Mouse (Mus musculus): ENCODE results near the gene Olfr547.
"Not testable (repeated sequence)": the region's sequence is repeated elsewhere in the genome, so short reads cannot be mapped to it uniquely, and the experiment has no call there.

The Olfr547 gene

DNA sequence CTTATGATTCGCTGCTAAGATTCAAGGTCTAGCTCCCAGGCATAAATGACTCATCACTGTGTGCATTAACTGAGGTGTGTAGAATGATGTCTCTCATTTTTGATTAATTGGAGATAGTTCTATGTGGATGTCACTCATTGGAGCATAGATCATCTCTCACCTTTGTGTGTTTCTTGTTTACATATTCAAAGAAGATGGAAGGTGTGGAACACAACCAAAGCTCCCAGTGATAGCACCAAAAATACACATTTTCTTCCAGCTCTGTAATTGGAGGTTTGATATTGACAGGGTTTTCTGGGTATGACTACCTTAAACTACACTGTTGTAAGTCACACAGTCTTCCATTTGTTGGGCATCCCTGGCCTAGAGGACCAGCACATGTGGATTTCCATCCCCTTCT lies at the start of gene Olfr547:
Gene Olfr547, plus strand, starts transcription at position 301 of the 400 bp plus-strand sequence.
- in situ Hi-C loops (cut with MboI, MseI): loop anchor here in 1 of 2 experiments (5.0 kb wide), 1 partner anchor 68 kb away; no protein-coding TSS in a partner anchor

DNA sequence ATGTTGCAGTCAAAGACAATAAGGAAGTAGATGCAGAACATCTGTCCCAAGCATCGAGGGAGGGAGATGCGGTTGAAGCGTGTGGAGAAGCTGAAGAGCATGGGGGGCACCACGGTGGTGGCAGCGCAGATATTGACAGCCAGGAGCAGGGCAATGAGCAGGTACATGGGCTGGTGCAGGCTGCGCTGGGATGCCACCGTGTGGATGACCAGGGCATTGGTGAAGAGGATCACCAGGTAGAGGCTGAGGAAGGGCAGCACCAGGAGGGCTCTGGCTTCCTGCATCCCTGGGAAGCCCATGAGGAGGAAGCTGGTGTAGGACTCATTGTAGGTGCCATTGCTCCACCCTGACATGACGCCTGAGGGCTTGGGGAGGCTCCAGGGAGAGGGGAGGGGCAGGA lies 49.8 kb upstream of the Olfr547 start:
- in situ Hi-C loops (cut with MboI, MseI): not testable (repeated sequence)

DNA sequence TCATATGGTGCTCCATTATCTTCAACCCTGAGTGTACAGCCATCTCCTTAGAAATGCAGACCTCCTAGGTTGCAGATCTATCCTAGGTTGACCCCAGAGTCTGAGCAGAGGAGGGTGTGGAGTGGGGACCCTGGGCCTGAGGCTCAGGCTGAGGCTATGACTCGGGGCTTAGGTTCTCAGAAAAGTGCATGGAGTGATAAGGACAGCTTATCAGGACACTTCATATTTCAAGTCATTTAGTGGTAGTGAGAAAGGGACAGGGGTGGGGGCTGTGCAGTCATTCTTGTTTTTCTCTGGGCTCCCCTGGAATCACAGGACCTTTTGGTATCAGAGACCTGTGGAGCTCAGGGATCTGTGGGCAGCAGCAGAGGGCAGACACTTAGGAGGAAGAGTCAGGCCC lies 48.4 kb upstream of the Olfr547 start:
- in situ Hi-C loops (cut with MboI, MseI): no loop called here

- in situ Hi-C loops (cut with MboI, MseI): no loop called here
Measured at GRCm38 (mm10) chr7:102488161-102488560, 46.4 kb upstream of the Olfr547 start, which contains the start of gene Olfr544. TSS of gene Olfr544 (minus strand) at chr7:102488313.

- in situ Hi-C loops (cut with MboI, MseI): not testable (repeated sequence)
Measured at GRCm38 (mm10) chr7:102494416-102494815, 40.1 kb upstream of the Olfr547 start.

DNA sequence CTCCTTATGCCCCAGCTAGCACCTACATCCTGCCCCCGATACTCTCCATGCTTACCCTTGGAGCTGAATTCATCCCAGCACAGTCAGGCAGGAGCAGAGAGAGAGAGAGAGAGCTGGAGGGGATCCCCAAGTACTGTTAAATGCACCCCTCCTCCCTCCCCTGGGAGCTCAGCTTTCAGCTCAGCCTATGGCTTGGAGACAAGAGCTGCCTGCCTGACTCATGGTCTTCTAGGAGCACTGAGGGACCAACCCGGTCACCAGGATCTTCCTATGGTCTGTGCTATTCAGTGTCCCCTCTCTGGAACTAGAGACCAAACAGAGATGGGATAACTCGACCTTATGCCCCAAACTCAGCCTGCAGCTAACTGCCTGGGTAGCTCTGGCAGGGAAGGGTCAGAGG lies 35.1 kb upstream of the Olfr547 start, which contains the start of gene Olfr545:
Gene Olfr545, minus strand, starts transcription at position 101 of the 400 bp plus-strand sequence.
- in situ Hi-C loops (cut with MboI, MseI): no loop called here

DNA sequence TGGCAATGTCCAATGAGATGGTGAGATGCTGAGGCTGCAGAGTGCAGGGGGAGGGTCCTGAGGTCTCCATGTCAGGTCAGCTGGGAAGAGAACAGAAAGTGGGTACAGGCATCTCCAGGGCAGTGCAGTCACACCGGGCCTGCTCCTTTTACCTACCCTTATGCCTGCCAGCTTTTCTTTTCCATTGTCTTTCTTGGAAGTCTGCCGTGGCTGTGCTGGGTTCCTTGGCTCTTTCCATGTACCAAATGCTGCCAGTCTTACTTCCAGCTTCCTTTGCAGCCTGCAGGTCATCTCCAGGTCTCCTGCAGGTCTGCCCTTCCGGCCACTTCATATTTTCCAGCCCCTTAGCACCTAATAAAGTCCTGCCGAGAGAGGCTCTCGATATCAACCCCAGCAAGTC lies 32.6 kb upstream of the Olfr547 start:
- in situ Hi-C loops (cut with MboI, MseI): loop anchor here in 1 of 2 experiments (25.0 kb wide), 1 partner anchor 1210 kb away; the partner anchor contains the start of gene Olfr243

GRCm38 (mm10) chr7:102506848-102507247 lies 27.7 kb upstream of the Olfr547 start:
- in situ Hi-C loops (cut with MboI, MseI): loop anchor here in 1 of 2 experiments (5.0 to 25.0 kb wide), 2 partner anchors 415 to 1205 kb away; partner anchors contain the start of genes Olfr243 and Olfr572

DNA sequence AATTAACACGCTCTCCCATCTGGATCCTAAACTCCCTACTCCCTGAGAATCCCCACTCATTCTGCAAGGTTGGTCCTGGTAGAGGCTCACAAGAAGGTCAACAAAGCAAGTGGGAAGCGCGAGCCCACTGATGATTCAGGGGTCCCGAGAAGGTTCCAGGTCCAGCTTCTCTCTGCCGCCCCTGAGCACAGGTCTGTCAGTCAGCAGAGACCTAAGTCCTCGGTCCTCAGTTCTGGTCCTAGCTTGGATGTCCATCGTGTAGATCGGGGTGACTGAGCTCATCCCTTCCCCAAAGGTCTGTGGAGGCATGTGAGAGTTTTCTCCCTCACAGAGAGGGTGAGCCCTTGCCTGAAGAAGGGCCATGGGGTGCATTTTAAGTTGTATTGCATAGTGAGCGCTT lies 26.5 kb upstream of the Olfr547 start:
- in situ Hi-C loops (cut with MboI, MseI): loop anchor here in 1 of 2 experiments (5.0 to 25.0 kb wide), 2 partner anchors 414 to 1204 kb away; partner anchors contain the start of genes Olfr243 and Olfr572

DNA sequence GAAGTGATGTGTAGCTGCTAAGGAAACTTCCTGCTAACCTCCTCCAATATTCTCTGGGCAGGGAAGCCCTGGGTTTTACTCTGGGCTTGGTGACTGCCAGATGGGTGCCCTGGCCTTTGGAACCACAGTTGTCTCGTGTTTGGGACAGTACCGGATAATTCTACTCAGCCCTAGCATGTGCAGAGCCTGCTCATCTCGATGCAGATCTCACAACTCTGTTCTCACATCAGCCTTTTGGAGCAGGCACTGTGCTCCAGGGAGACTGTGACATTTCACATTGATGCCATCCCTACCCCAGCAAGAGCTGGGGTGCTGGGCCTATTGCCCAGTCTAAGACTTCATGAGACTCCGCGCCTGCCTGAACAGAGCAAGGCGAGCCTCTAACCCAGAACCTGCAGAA lies 25.9 kb upstream of the Olfr547 start:
- in situ Hi-C loops (cut with MboI, MseI): loop anchor here in 1 of 2 experiments (5.0 to 25.0 kb wide), 2 partner anchors 414 to 1204 kb away; partner anchors contain the start of genes Olfr243 and Olfr572

GRCm38 (mm10) chr7:102509726-102510125 lies 24.8 kb upstream of the Olfr547 start:
- in situ Hi-C loops (cut with MboI, MseI): loop anchor here (5.0 to 25.0 kb wide), 5 partner anchors 58 to 1203 kb away; partner anchors contain the start of genes Olfr554 (in 2 of the 2), Olfr243 (in 1 of the 2), Olfr571 (in 1 of the 2) and Olfr572 (in 1 of the 2)

- in situ Hi-C loops (cut with MboI, MseI): loop anchor here (5.0 to 25.0 kb wide), 4 partner anchors 55 to 1200 kb away; partner anchors contain the start of genes Olfr554 (in 2 of the 2), Olfr243 (in 1 of the 2), Olfr571 (in 1 of the 2) and Trim21 (in 1 of the 2)
Measured at GRCm38 (mm10) chr7:102511927-102512326, 22.6 kb upstream of the Olfr547 start.

GRCm38 (mm10) chr7:102512814-102513435 lies 21.6 kb upstream of the Olfr547 start:
- in situ Hi-C loops (cut with MboI, MseI): loop anchor here (5.0 to 25.0 kb wide), 4 partner anchors 54 to 1199 kb away; partner anchors contain the start of genes Olfr554 (in 2 of the 2), Olfr243 (in 1 of the 2), Olfr571 (in 1 of the 2) and Trim21 (in 1 of the 2)

- in situ Hi-C loops (cut with MboI, MseI): loop anchor here (5.0 to 25.0 kb wide), 4 partner anchors 53 to 1198 kb away; partner anchors contain the start of genes Olfr554 (in 2 of the 2), Olfr243 (in 1 of the 2), Olfr571 (in 1 of the 2) and Trim21 (in 1 of the 2)
Measured at GRCm38 (mm10) chr7:102514144-102514543, 20.4 kb upstream of the Olfr547 start.

GRCm38 (mm10) chr7:102516261-102517050 lies 18.1 kb upstream of the Olfr547 start:
- in situ Hi-C loops (cut with MboI, MseI): loop anchor here in 1 of 2 experiments (25.0 kb wide), 1 partner anchor 1196 kb away; the partner anchor contains the start of gene Olfr243

DNA sequence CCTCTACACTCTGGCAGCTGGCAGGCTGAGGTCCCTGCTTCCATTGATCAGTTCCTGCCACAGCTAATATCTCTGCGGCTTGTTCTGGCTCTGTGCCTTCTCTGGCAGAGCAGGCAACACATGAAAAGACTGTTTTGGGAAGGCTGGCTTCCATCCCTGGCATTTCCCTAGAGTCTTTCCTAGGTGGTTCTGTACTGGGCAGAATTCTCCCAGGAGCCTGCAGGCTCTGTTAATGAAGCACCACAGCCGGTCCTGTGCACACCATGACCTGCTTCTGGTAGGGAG lies 17.6 kb upstream of the Olfr547 start:
- in situ Hi-C loops (cut with MboI, MseI): loop anchor here in 1 of 2 experiments (25.0 kb wide), 1 partner anchor 1195 kb away; the partner anchor contains the start of gene Olfr243

DNA sequence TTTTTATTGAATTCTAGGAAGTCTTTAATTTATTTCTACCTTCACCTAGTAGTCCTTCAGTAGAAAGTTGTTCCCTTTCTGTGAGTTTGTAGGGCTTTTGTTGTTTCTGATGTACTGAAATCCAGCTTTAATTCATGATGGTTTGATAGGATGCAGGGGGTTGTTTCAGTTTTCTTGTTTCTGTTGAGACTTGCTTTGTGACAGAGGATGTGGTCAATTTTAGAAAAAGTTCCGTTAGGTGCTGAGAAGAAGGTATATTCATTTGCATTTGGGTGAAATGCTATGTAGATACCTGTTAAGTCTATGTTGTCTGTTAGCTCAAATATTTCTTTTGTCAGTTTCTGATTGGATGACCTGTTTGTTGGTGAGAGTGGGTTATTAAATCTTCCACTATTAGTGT lies 5.5 kb upstream of the Olfr547 start:
- in situ Hi-C loops (cut with MboI, MseI): no loop called here

DNA sequence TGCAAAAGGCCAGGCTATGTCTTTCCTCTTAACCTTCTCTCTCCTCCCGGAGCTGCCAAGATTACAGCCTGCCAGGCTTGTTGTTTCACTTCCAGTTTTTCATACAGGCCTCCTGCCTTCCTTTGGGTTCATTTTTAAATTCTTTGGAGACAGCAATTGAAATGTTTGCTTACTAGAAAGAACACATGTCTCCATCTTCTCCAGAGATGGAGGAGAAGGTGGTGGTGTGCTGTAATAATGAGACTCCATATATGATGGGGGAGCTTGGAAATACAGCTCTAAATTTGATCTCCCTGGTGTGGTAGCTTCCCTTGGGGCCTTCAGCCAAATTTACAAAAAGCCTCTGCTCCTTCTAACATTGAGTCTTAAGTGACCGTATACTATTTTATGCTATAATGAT lies 6.0 kb downstream of the Olfr547 start, which contains the start of gene Olfr548-ps1:
Gene Olfr548-ps1, plus strand, starts transcription at position 301 of the 400 bp plus-strand sequence.
- in situ Hi-C loops (cut with MboI, MseI): no loop called here

- in situ Hi-C loops (cut with MboI, MseI): no loop called here
Measured at GRCm38 (mm10) chr7:102541251-102541650, 6.7 kb downstream of the Olfr547 start.

- in situ Hi-C loops (cut with MboI, MseI): no loop called here
Measured at GRCm38 (mm10) chr7:102549570-102549969, 15.0 kb downstream of the Olfr547 start, which contains the start of gene Olfr549. TSS of gene Olfr549 (plus strand) at chr7:102549870.

DNA sequence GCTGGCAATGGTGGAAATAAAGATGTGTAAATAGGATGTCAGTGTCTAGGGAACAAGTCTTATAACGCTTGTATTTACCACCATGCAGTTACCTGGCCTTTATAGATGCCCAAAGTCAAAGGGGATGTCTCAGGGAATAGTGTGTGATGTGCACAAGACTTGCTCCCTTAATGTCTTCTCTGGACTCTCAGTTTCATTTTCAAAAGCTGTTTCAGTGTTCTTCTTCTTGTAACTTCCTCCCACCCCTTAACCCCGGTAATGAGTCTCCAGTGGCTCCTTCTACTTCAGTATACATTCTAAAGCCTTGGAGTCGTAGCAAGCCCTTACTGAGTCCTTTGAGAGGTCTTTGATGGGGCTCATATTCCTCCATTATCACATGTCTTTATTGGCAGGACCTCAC lies 18.7 kb downstream of the Olfr547 start:
- in situ Hi-C loops (cut with MboI, MseI): loop anchor here in 1 of 2 experiments (5.0 kb wide), 1 partner anchor 616 kb away; no protein-coding TSS in a partner anchor
